ENCODE assay signal across 8 mouse cellular contexts in the genomic region with DNA sequence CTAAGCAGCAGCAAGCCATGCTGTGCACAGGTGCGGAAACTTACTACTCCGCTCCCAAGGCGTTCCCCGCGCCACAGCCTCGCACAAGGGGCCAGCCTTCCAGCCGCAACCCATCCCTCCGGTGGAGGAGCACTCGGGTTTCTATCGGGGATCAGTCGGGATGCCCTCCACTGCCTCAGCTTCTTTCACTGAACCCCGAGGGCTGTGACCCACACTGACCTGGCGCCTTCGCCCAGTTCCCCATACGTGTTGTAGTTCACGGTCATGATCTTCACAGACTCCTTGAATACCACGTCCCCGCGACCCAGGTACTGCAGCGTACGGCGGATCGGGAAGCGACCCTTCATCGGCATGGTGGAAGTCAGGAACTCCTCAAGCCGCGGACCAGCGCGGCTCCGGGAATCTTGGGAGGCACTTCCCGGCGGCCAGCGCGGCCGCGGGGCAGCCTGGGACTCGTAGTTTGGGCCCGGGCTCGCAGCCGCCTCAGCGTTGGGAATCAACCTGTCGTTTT. TPM values are rescaled to one million over a fixed set of nuclear protein-coding genes. Genes with fewer than 3 reads are reported as not detected.
DNase-seq lines count a peak whose midpoint lies in the region; ATAC-seq lines count a peak whose summit lies in the region.

A gene (minus strand): TSS at position 413 of the 511 bp plus-strand sequence.

- H3K27me3 ChIP-seq in erythroblast, embryonic 14.5 days (ENCODE audit: control insufficient read depth), result no peaks in the 10 kb centered on the region
- H3K27me3 ChIP-seq in heart, embryonic 11.5 days (ENCODE audit: control insufficient read depth, insufficient read depth, low read length), result no peaks in the 10 kb centered on the region
- no peaks in the 10 kb centered on the region for H3K27me3 ChIP-seq in kidney, embryonic 15.5 days

- H3K9ac ChIP-seq in heart, embryonic 11.5 days (ENCODE audit: low read depth, low read length), result peak within 1 kb of the TSS; percentile 85
- H3K9ac ChIP-seq in kidney, embryonic 15.5 days, result peak within 1 kb of the TSS; percentile 80

- peak within 1 kb of the TSS; percentile 81 for H3K4me2 ChIP-seq in heart, embryonic 11.5 days
- peak within 1 kb of the TSS; percentile 66 for H3K4me2 ChIP-seq in kidney, embryonic 15.5 days

- no peaks in the 10 kb centered on the region for H3K9me3 ChIP-seq in erythroblast, embryonic 14.5 days (ENCODE audit: control insufficient read depth, low read length)
- H3K9me3 ChIP-seq in heart, embryonic 11.5 days (replicated peaks; ENCODE audit: control insufficient read depth, low read length), result no peaks in the 10 kb centered on the region
- 0 out of 2 replicates have a peak, but pooled peaks cover 7% of the 10 kb centered on the region for H3K9me3 ChIP-seq in kidney, embryonic 15.5 days (replicated peaks)

- H3K36me3 ChIP-seq in erythroblast, embryonic 14.5 days (ENCODE audit: control insufficient read depth), result peaks cover 43% of the 10 kb centered on the region
- peaks cover 6% of the 10 kb centered on the region for H3K36me3 ChIP-seq in heart, embryonic 11.5 days (ENCODE audit: control insufficient read depth, insufficient read depth, low read length)
- peaks cover 43% of the 10 kb centered on the region for H3K36me3 ChIP-seq in kidney, embryonic 15.5 days

- H3K27ac ChIP-seq in heart, embryonic 11.5 days (ENCODE audit: low read depth, low read length), result peak within 1 kb of the TSS; percentile 54
- H3K27ac ChIP-seq in kidney, embryonic 15.5 days, result peak within 1 kb of the TSS; percentile 82

- ATAC-seq in heart, embryonic 11.5 days (replicated peaks; ENCODE audit: insufficient number of reproducible peaks, low FRiP score, low TSS enrichment), result peak; percentile 83
- ATAC-seq in kidney, embryonic 15.5 days (replicated peaks; ENCODE audit: low FRiP score), result peak; percentile 94
- peak; percentile 49; the same call in 1 of the 2 replicates for ATAC-seq in monocyte, adult 5-6 weeks (replicated peaks; ENCODE audit: insufficient number of reproducible peaks, low FRiP score, low TSS enrichment, poor library complexity, severe bottlenecking)

- peak; percentile 47 for DNase-seq in CD4-positive helper T cell, adult 2 months (ENCODE audit: low read depth, low spot score)
- DNase-seq in brain, embryonic 18.5 days (ENCODE audit: low read depth, low spot score), result peak; percentile 61
- peak; percentile 82 for DNase-seq in liver
- DNase-seq in spleen, postnatal 4 days (ENCODE audit: low spot score in 2 of 2), result peak; percentile 59 to 85

- WGBS in heart, embryonic 11.5 days (ENCODE audit: insufficient replicate concordance), result under 1% methylated on average over 42 of the region's 42 CpGs
- under 1% methylated on average over 42 of the region's 42 CpGs for WGBS in kidney, embryonic 15.5 days

- peak within 1 kb of the TSS; percentile 86 for H3K4me3 ChIP-seq in erythroblast, embryonic 14.5 days (replicated peaks)
- peak within 1 kb of the TSS; percentile 89 for H3K4me3 ChIP-seq in heart, embryonic 11.5 days (ENCODE audit: low read depth, low read length)
- H3K4me3 ChIP-seq in kidney, embryonic 15.5 days (replicated peaks), result peak within 1 kb of the TSS; percentile 80

- peaks cover 33% of the 10 kb centered on the region for H3K4me1 ChIP-seq in erythroblast, embryonic 14.5 days (ENCODE audit: control insufficient read depth)
- H3K4me1 ChIP-seq in heart, embryonic 11.5 days (ENCODE audit: control insufficient read depth, insufficient read depth, low read length), result peaks cover 8% of the 10 kb centered on the region
- peaks cover 16% of the 10 kb centered on the region for H3K4me1 ChIP-seq in kidney, embryonic 15.5 days

RNA-seq across cellular contexts. Expression of the gene that starts here (rescaled TPM):
- polyA plus RNA-seq in erythroblast, embryonic 14.5 days (2012), result 1.2 and 1.4 TPM in 2 replicates
- 79.6 and 84.8 TPM in 2 replicates for polyA plus RNA-seq in heart, embryonic 11.5 days (2014; fragmentation: Nextera tagmentation; extraction: Ambion mirVana)
- polyA plus RNA-seq in kidney, embryonic 15.5 days (2015; fragmentation: Nextera tagmentation; extraction: Ambion mirVana), result 95.0 and 97.5 TPM in 2 replicates
- 22.4 to 25.1 TPM (median 23.8 TPM) in 3 replicates for total RNA-seq in monocyte, adult 5-6 weeks (2017)

Comparison
In these comparisons a context has a peak if more than half of its experiments do, and no peak if none do; other contexts are left out.
1. Peak in every context shown above with its lines: DNase-seq, ATAC-seq, H3K4me3 ChIP-seq and H3K27ac ChIP-seq.
2. RNA of the gene that starts here (polyA plus RNA-seq): 95.0 to 97.5 TPM in kidney, embryonic 15.5 days and 79.6 to 84.8 TPM in heart, embryonic 11.5 days; 1.2 to 1.4 TPM in erythroblast, embryonic 14.5 days; every median in the first group is over 10 times any median in the second.